In the genomic region with DNA sequence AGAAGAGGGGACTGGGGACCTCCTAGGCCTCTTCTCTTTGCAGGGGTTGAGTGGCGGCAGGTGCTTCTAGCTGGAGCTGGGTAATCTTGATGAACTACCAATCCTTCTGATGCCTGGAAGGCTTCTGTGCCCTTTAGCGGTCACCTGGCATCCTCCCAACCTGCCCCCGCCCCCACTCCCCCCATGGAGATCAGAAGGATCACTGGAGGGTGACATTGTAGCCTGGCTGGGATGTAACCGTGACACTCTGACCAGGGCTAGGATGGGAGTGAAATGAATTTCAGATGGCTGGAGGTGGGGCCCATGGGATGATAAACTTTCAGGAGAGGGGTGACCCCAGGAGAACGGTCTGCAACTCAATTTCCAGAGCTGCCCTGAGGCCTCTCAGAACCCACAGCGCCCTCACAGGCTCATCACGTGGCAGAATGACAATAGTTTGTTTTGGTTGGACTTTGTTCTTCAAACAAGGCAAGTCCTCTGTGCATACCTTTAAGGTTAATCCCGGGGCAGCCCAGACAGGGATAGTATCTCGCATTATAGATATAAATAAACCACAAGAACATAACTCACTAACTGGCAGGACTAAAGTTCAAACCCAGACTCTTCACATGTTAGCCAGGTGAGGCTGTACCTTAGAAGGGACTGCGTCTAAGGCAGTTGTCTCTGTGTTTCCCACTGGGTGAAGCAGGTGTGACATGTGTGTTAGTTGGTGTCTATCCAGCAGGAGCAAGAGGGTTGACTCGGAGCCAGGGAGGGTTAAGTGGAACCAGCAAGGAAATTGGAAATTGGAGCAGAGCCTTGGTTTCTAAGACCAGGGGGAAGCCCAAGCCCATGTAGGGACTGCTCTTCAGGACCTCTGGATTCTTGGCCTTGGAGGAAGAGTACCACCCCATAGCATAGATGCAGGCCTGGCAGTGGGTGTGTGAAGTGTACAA, we compare ENCODE assay signal across 15 mouse cellular contexts. TPM values are rescaled to one million over a fixed set of nuclear protein-coding genes. Genes with fewer than 3 reads are reported as not detected.
A peak's percentile ranks its signal among the peaks of the same experiment; 100 is the strongest.
DNase-seq lines count a peak whose midpoint lies in the region; ATAC-seq lines count a peak whose summit lies in the region.
"Had no signal": no experiment of that assay in that cellular context is flagged by ENCODE, and none has a peak within 500 bp of the region (broad histone marks: within the 10 kb centered on the region; RNA-seq: fewer than 3 reads in every experiment).

No protein-coding gene starts in this region.

- H3K9me3 ChIP-seq in heart, embryonic 13.5 days: no peaks in the 10 kb centered on the region
- no peaks in the 10 kb centered on the region for H3K9me3 ChIP-seq in neural tube, embryonic 13.5 days
- H3K9me3 ChIP-seq: limb, embryonic 13.5 days had no signal

- no peak overlapping the region for H3K4me3 ChIP-seq in heart, embryonic 13.5 days
- no peak overlapping the region for H3K4me3 ChIP-seq in neural tube, embryonic 13.5 days
- H3K4me3 ChIP-seq: limb, embryonic 13.5 days had no signal

- peaks cover 56% of the 10 kb centered on the region for H3K4me1 ChIP-seq in heart, embryonic 13.5 days
- H3K4me1 ChIP-seq in neural tube, embryonic 13.5 days (replicated peaks): peaks cover 62% of the 10 kb centered on the region

- no peak for ATAC-seq in heart, embryonic 13.5 days (ENCODE audit: extremely low read depth, insufficient number of reproducible peaks, low FRiP score, low TSS enrichment)
- ATAC-seq in neural tube, embryonic 13.5 days (ENCODE audit: low read depth): no peak

- 48% methylated on average over 11 of the region's 11 CpGs for WGBS in heart, embryonic 13.5 days
- 54% methylated on average over 11 of the region's 11 CpGs for WGBS in neural tube, embryonic 13.5 days
- 32% methylated on average over 11 of the region's 11 CpGs for WGBS in large intestine, adult 2 months

- H3K9ac ChIP-seq in heart, embryonic 13.5 days: peak overlapping the region; percentile 26; the same call in 1 of the 2 replicates
- H3K9ac ChIP-seq in neural tube, embryonic 13.5 days: no peak overlapping the region
- H3K9ac ChIP-seq: limb, embryonic 13.5 days had no signal

- H3K36me3 ChIP-seq in heart, embryonic 13.5 days: no peaks in the 10 kb centered on the region
- no peaks in the 10 kb centered on the region for H3K36me3 ChIP-seq in neural tube, embryonic 13.5 days
- H3K36me3 ChIP-seq: limb, embryonic 13.5 days had no signal

- H3K27ac ChIP-seq in heart, embryonic 13.5 days (replicated peaks): no peak overlapping the region
- 0 out of 2 replicates have a peak overlapping the region, but pooled peaks have one; percentile 18 for H3K27ac ChIP-seq in neural tube, embryonic 13.5 days (replicated peaks)
- H3K27ac ChIP-seq: limb, embryonic 13.5 days; macrophage had no signal

- H3K4me2 ChIP-seq in heart, embryonic 13.5 days: no peak overlapping the region
- no peak overlapping the region for H3K4me2 ChIP-seq in neural tube, embryonic 13.5 days
- H3K4me2 ChIP-seq: limb, embryonic 13.5 days had no signal

- peaks cover 3% of the 10 kb centered on the region; the same call in 1 of the 2 replicates for H3K27me3 ChIP-seq in heart, embryonic 13.5 days (replicated peaks)
- H3K27me3 ChIP-seq in neural tube, embryonic 13.5 days: no peaks in the 10 kb centered on the region

- DNase-seq in heart, adult 18-20 months: no peak
- DNase-seq in neural tube, embryonic 10.5 days (ENCODE audit: extremely low spot score, low spot score): no peak
- DNase-seq in large intestine, adult 2 months (ENCODE audit: low read depth, low spot score): peak; percentile 65
- no peak for DNase-seq in layer of hippocampus, postnatal 25 days (ENCODE audit: extremely low spot score in 1 of 2, low spot score in 1 of 2)
- no peak for DNase-seq in thymus, postnatal 0 days (ENCODE audit: low spot score)
- no peak for DNase-seq in gastrocnemius, adult 18-20 months (ENCODE audit: low spot score)
- DNase-seq: cerebellum, adult 11 months; gastrocnemius, postnatal 10 days; thymus, postnatal 25 days had no signal

RNA-seq across cellular contexts. Expression of a gene that starts 25.2 kb away (rescaled TPM):
- polyA plus RNA-seq in heart, embryonic 13.5 days (2015; fragmentation: Nextera tagmentation; extraction: Ambion mirVana): 0.32 and 0.41 TPM in 2 replicates
- under 1 TPM; 0.23 to 0.37 TPM for total RNA-seq in heart, adult 18-20 months (2021)
- polyA plus RNA-seq in neural tube, embryonic 13.5 days (2015; fragmentation: Nextera tagmentation; extraction: Ambion mirVana): 2.0 and 2.4 TPM in 2 replicates
- polyA plus RNA-seq in large intestine, adult 2 months (2012; rRNA removed): 26.3 and 26.9 TPM in 2 replicates
- total RNA-seq in layer of hippocampus, postnatal 25 days (2021): under 1 TPM in 1 of 2 experiments, not detected in 1; 0.49 TPM
- polyA plus RNA-seq in thymus, postnatal 0 days (2015; fragmentation: Nextera tagmentation; extraction: Ambion mirVana): 0.12 and 0.42 TPM in 2 replicates
- total RNA-seq in gastrocnemius, adult 18-20 months (2021): under 1 TPM in 1 of 2 experiments, not detected in 1; 0.19 TPM
- total RNA-seq: neutrophil, adult 5-6 weeks had no signal
- polyA plus RNA-seq: macrophage had no signal

RNA-seq across cellular contexts. Expression of a gene that starts 38.7 kb away (rescaled TPM):
- polyA plus RNA-seq in heart, embryonic 13.5 days (2015; fragmentation: Nextera tagmentation; extraction: Ambion mirVana): 2.8 and 3.1 TPM in 2 replicates
- total RNA-seq in heart, adult 18-20 months (2021): 10 to 100 TPM; 23.4 to 28.7 TPM
- polyA plus RNA-seq in neural tube, embryonic 13.5 days (2015; fragmentation: Nextera tagmentation; extraction: Ambion mirVana): 8.2 and 10.1 TPM in 2 replicates
- 26.8 and 27.0 TPM in 2 replicates for polyA plus RNA-seq in large intestine, adult 2 months (2012; rRNA removed)
- 10 to 100 TPM in 1 of 2 experiments, 1 to 10 TPM in 1; 9.2 to 11.2 TPM for total RNA-seq in layer of hippocampus, postnatal 25 days (2021)
- polyA plus RNA-seq in thymus, postnatal 0 days (2015; fragmentation: Nextera tagmentation; extraction: Ambion mirVana): 1.1 and 1.6 TPM in 2 replicates
- 10 to 100 TPM; 17.6 to 37.2 TPM for total RNA-seq in gastrocnemius, adult 18-20 months (2021)
- total RNA-seq: MEL; neutrophil, adult 5-6 weeks had no signal
